Mouse (Mus musculus): ENCODE measurements around the gene Tnip3. TPM values are rescaled to one million over a fixed set of nuclear protein-coding genes. Genes with fewer than 3 reads are reported as not detected.

The Tnip3 gene
- polyA plus RNA-seq, 1 experiment from 2014 or later = 0.84 TPM

DNA sequence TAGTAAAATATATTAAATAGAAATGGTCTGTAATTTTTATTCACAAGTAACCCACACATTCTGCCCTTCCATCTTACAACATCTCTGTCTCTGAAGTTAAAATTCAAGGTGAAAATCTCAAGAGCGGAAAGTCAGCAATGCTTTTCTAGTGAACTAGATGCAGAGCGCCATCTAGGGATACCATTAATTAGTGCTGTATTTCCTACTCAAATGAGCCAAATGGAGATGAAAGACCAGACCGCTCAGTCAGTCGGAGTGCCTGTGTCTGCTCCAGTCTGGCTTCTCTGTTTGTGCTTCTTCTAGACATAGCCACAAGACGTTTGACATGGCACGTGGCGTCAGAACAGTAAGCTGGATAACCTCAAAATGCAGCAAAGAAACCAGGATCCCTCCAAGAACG, 44.6 kb downstream of the Tnip3 start:
- 33% methylated on average over 8 of the region's 8 CpGs for WGBS
- H3K4me3 ChIP-seq (ENCODE audit: low read depth, low read length) = no peak overlapping the region
- H3K27me3 ChIP-seq (ENCODE audit: control insufficient read depth, insufficient read depth, low read length) = no peaks in the 10 kb centered on the region
- ATAC-seq (ENCODE audit: low FRiP score, low TSS enrichment) = no peak
- peak; percentile 19 for DNase-seq (ENCODE audit: low spot score)
- H3K27ac ChIP-seq (replicated peaks) = no peak overlapping the region
- TF ChIP-seq EP300 (optimal IDR thresholded peaks at IDR 0.05) (no peak), CTCF (IDR thresholded peaks at IDR 0.05; ENCODE audit: low read depth) (peak; percentile 79)
- no peaks in the 10 kb centered on the region for H3K9me3 ChIP-seq (ENCODE audit: control insufficient read depth, low read length)
- H3K4me1 ChIP-seq (replicated peaks; ENCODE audit: control insufficient read depth, insufficient read depth) = no peaks in the 10 kb centered on the region
- H3K4me2 ChIP-seq (replicated peaks; ENCODE audit: low read depth) = no peak overlapping the region
- H3K36me3 ChIP-seq (ENCODE audit: control insufficient read depth, insufficient read depth, low read length) = no peaks in the 10 kb centered on the region
- H3K9ac ChIP-seq (ENCODE audit: low read length) = no peak overlapping the region

GRCm38 (mm10) chr6:65578151-65578973, 53.2 kb downstream of the Tnip3 start:
- 54% methylated on average over 8 of the region's 8 CpGs for WGBS
- Histone ChIP-seq H3K4me2 (replicated peaks; ENCODE audit: low read depth) (no peak overlapping the region), H3K36me3 (ENCODE audit: control insufficient read depth, insufficient read depth, low read length) (no peaks in the 10 kb centered on the region), H3K4me3 (ENCODE audit: low read depth, low read length) (no peak overlapping the region), H3K9ac (ENCODE audit: low read length) (no peak overlapping the region), H3K9me3 (ENCODE audit: control insufficient read depth, low read length) (no peaks in the 10 kb centered on the region), H3K4me1 (replicated peaks; ENCODE audit: control insufficient read depth, insufficient read depth) (no peaks in the 10 kb centered on the region), H3K27ac (replicated peaks) (no peak overlapping the region), H3K27me3 (ENCODE audit: control insufficient read depth, insufficient read depth, low read length) (no peaks in the 10 kb centered on the region)
- ATAC-seq (ENCODE audit: low FRiP score, low TSS enrichment) (no peak), DNase-seq (ENCODE audit: low spot score) (no peak)
- no peak for TF ChIP-seq CTCF (IDR thresholded peaks at IDR 0.05; ENCODE audit: low read depth)
- TF ChIP-seq EP300 (optimal IDR thresholded peaks at IDR 0.05) = no peak

DNA sequence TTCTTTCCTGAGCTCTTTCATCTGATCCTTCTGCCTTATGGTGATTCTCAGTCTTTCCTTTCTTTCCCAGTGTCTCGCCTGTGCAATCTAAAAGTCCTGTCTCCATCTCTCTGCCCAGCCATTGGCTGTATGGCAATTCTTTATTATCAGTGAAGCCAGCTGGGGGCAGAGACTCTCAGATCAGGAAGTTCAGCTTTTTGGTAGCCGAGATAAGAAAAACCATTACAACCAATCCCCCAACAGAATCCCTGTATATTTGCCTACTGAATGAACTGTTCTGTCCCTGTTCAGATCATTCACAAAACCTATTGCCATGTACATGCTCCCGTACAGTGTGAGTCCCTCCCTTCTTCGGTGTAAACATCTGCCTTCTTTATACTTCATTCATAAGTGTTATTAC, 57.9 kb downstream of the Tnip3 start:
- TF ChIP-seq EP300 (optimal IDR thresholded peaks at IDR 0.05) = no peak
- TF ChIP-seq CTCF (IDR thresholded peaks at IDR 0.05; ENCODE audit: low read depth) = no peak
- no peak overlapping the region for H3K4me3 ChIP-seq (ENCODE audit: low read depth, low read length)
- H3K36me3 ChIP-seq (ENCODE audit: control insufficient read depth, insufficient read depth, low read length) = no peaks in the 10 kb centered on the region
- no peak overlapping the region for H3K9ac ChIP-seq (ENCODE audit: low read length)
- H3K4me1 ChIP-seq (replicated peaks; ENCODE audit: control insufficient read depth, insufficient read depth) = no peaks in the 10 kb centered on the region
- H3K4me2 ChIP-seq (replicated peaks; ENCODE audit: low read depth) = no peak overlapping the region
- H3K27me3 ChIP-seq (ENCODE audit: control insufficient read depth, insufficient read depth, low read length) = no peaks in the 10 kb centered on the region
- WGBS = 78% methylated on average over 4 of the region's 4 CpGs
- no peaks in the 10 kb centered on the region for H3K9me3 ChIP-seq (ENCODE audit: control insufficient read depth, low read length)
- DNase-seq (ENCODE audit: low spot score) = no peak
- H3K27ac ChIP-seq (replicated peaks) = no peak overlapping the region
- no peak for ATAC-seq (ENCODE audit: low FRiP score, low TSS enrichment)

DNA sequence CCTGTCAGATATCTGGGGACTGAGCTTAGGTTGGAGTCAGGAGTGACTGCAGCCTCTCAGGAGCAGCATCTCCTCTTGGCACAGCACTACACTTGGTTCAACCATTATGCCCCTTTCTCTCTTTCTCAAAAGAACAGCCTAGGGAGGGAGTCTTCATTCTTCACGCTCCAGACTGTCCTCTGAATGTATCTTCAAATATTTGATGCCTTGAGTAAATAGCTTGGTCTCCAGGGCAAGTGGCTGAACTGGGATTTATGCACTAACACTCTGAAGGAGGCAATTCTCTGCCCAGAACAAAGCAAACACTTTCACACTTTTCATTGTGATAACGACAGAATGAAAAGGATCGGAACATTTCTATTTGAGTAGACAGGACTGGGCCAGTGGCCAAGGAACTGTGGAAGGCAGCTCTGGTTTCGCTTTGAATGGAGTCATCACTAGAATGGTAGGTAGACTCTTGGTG, 59.8 kb downstream of the Tnip3 start:
- WGBS = 15% methylated on average over 4 of the region's 4 CpGs
- TF ChIP-seq CTCF (IDR thresholded peaks at IDR 0.05; ENCODE audit: low read depth) (no peak), EP300 (optimal IDR thresholded peaks at IDR 0.05) (no peak)
- Histone ChIP-seq H3K9me3 (ENCODE audit: control insufficient read depth, low read length) (no peaks in the 10 kb centered on the region), H3K27me3 (ENCODE audit: control insufficient read depth, insufficient read depth, low read length) (no peaks in the 10 kb centered on the region), H3K4me2 (replicated peaks; ENCODE audit: low read depth) (peak overlapping the region; percentile 6; the same call in 1 of the 2 replicates), H3K4me1 (replicated peaks; ENCODE audit: control insufficient read depth, insufficient read depth) (no peaks in the 10 kb centered on the region), H3K27ac (replicated peaks) (no peak overlapping the region), H3K36me3 (ENCODE audit: control insufficient read depth, insufficient read depth, low read length) (no peaks in the 10 kb centered on the region), H3K9ac (ENCODE audit: low read length) (no peak overlapping the region), H3K4me3 (ENCODE audit: low read depth, low read length) (no peak overlapping the region)
- ATAC-seq (ENCODE audit: low FRiP score, low TSS enrichment) (peak; percentile 61), DNase-seq (ENCODE audit: low spot score) (peak; percentile 67)

DNA sequence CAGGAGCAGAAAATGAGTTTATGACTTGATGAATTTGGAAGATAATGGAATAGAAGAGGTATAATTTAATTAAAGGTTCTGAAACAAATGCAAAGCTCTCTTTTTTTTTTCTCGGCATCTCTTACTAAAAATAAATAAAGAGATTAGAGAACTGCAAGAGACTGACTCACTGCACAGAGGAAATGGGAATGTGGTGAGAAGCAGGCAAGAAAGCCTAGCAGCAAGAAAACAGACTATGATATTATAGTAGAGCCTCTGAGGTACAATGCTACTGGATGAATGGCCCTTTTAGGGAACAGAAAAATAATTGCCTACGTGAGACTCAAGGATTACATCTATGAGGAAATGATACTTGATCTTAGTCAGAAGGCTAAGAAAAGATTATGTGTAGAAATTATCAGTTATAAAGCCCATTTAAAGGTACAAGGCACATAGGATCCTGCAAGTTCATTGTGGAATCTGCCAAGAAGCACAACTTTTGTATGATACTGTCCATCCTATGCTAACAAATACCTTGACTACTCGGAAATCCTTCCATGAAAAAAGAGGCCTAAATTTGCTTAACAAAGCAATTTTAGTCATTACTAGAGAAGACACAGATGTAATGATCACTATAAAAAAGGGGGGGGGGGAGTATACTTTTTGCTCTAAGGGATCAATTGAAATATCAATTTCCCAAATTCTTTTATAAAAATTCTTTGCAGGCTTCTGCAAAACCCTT, 60.4 kb downstream of the Tnip3 start:
- H3K4me2 ChIP-seq (replicated peaks; ENCODE audit: low read depth) = peak overlapping the region; percentile 6; the same call in 1 of the 2 replicates
- ATAC-seq (ENCODE audit: low FRiP score, low TSS enrichment) (no peak), DNase-seq (ENCODE audit: low spot score) (no peak)
- no peaks in the 10 kb centered on the region for H3K27me3 ChIP-seq (ENCODE audit: control insufficient read depth, insufficient read depth, low read length)
- H3K4me1 ChIP-seq (replicated peaks; ENCODE audit: control insufficient read depth, insufficient read depth) = no peaks in the 10 kb centered on the region
- H3K9me3 ChIP-seq (ENCODE audit: control insufficient read depth, low read length) = no peaks in the 10 kb centered on the region
- 40% methylated on average over 3 of the region's 3 CpGs for WGBS
- TF ChIP-seq EP300 (optimal IDR thresholded peaks at IDR 0.05) (no peak), CTCF (IDR thresholded peaks at IDR 0.05; ENCODE audit: low read depth) (no peak)
- H3K4me3 ChIP-seq (ENCODE audit: low read depth, low read length) = no peak overlapping the region
- H3K36me3 ChIP-seq (ENCODE audit: control insufficient read depth, insufficient read depth, low read length) = no peaks in the 10 kb centered on the region
- H3K9ac ChIP-seq (ENCODE audit: low read length) = no peak overlapping the region
- no peak overlapping the region for H3K27ac ChIP-seq (replicated peaks)

DNA sequence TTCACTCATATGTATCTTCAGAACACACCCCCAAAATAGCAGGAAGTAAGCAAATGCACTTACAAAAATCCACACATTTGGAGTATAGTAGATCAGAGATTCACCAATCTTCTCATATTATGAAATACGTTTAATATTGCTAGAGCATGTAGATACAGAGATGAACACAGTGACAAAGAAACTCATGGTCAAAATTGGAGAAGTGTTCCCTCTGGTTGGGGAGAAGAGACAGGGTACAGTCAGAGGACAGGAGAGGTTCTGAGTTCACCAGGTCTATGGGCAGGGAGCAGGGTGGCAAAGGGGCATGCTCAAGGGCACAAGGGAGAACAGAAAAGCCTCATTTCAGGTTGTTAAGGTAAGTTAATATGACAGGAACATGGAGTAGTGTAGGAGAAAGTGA, 63.7 kb downstream of the Tnip3 start:
- H3K4me1 ChIP-seq (replicated peaks; ENCODE audit: control insufficient read depth, insufficient read depth) = no peaks in the 10 kb centered on the region
- WGBS = 88% methylated on average over 1 of the region's 1 CpGs
- H3K9me3 ChIP-seq (ENCODE audit: control insufficient read depth, low read length) = no peaks in the 10 kb centered on the region
- DNase-seq (ENCODE audit: low spot score) (no peak), ATAC-seq (ENCODE audit: low FRiP score, low TSS enrichment) (no peak)
- H3K27me3 ChIP-seq (ENCODE audit: control insufficient read depth, insufficient read depth, low read length) = no peaks in the 10 kb centered on the region
- H3K4me3 ChIP-seq (ENCODE audit: low read depth, low read length) = no peak overlapping the region
- H3K9ac ChIP-seq (ENCODE audit: low read length) = no peak overlapping the region
- H3K4me2 ChIP-seq (replicated peaks; ENCODE audit: low read depth) = no peak overlapping the region
- TF ChIP-seq EP300 (optimal IDR thresholded peaks at IDR 0.05) (no peak), CTCF (IDR thresholded peaks at IDR 0.05; ENCODE audit: low read depth) (no peak)
- H3K27ac ChIP-seq (replicated peaks) = no peak overlapping the region
- H3K36me3 ChIP-seq (ENCODE audit: control insufficient read depth, insufficient read depth, low read length) = no peaks in the 10 kb centered on the region

Measured in stomach, postnatal 0 days (tissue).